Mouse (Mus musculus) left cerebral cortex, postnatal 4 days (tissue): Measurements from ENCODE around the gene Ralgps2. TPM values are rescaled to one million over a fixed set of nuclear protein-coding genes. Genes with fewer than 3 reads are reported as not detected.
A peak's percentile ranks its signal among the peaks of the same experiment; 100 is the strongest.

Experiments used
- DNase-seq: peaks from one replicate; pipeline ENCODE4 v3.0.0-alpha.2; 2022
- intact Hi-C: fragments of 180-260 bp; cut with DNase I; formaldehyde crosslinking; loops from one replicate; pipeline ENCODE4 v1.15.1; 2025
- total RNA-seq, 2 experiments: library from RNA; stranded (reverse); gene quantifications; 2 replicates each; pipeline ENCODE4 v1.2.3; 2021

Gene Ralgps2
- 10 to 100 TPM; 82.8 to 98.0 TPM for total RNA-seq

- intact Hi-C loops: no loop called here
- peak; percentile 58 for DNase-seq
Observed at GRCm38 (mm10) chr1:156939251-156940141, at the start of gene Ralgps2. Gene Ralgps2 (minus strand): TSS chr1:156939626.

- intact Hi-C loops: no loop called here
- DNase-seq: no peak
Observed at GRCm38 (mm10) chr1:156987576-156987975, 48.1 kb upstream of the Ralgps2 start.

GRCm38 (mm10) chr1:156986641-156987345, 47.4 kb upstream of the Ralgps2 start:
- intact Hi-C loops: no loop called here
- DNase-seq: no peak

GRCm38 (mm10) chr1:156985657-156986640, 46.5 kb upstream of the Ralgps2 start:
- no peak for DNase-seq
- intact Hi-C loops: no loop called here

- DNase-seq: no peak
- intact Hi-C loops: no loop called here
Observed at GRCm38 (mm10) chr1:156983009-156983870, 43.8 kb upstream of the Ralgps2 start.

GRCm38 (mm10) chr1:156981975-156982374, 42.5 kb upstream of the Ralgps2 start:
- no peak for DNase-seq
- intact Hi-C loops: no loop called here

- no peak for DNase-seq
- intact Hi-C loops: no loop called here
Observed at GRCm38 (mm10) chr1:156979722-156980121, 40.3 kb upstream of the Ralgps2 start.

- intact Hi-C loops: no loop called here
- DNase-seq: no peak
Observed at GRCm38 (mm10) chr1:156978656-156979055, 39.2 kb upstream of the Ralgps2 start.

GRCm38 (mm10) chr1:156973857-156974256, 34.4 kb upstream of the Ralgps2 start:
- intact Hi-C loops: no loop called here
- DNase-seq: no peak

GRCm38 (mm10) chr1:156972391-156972790, 33.0 kb upstream of the Ralgps2 start:
- intact Hi-C loops: no loop called here
- DNase-seq: no peak

- intact Hi-C loops: no loop called here
- no peak for DNase-seq
Observed at GRCm38 (mm10) chr1:156971206-156971811, 31.9 kb upstream of the Ralgps2 start.

GRCm38 (mm10) chr1:156970641-156971040, 31.2 kb upstream of the Ralgps2 start:
- DNase-seq: no peak

GRCm38 (mm10) chr1:156968107-156968506, 28.7 kb upstream of the Ralgps2 start:
- no peak for DNase-seq
- intact Hi-C loops: no loop called here

More at GRCm38 (mm10) chr1:156970641-156971040, 31.2 kb upstream of the Ralgps2 start:
- intact Hi-C loops: no loop called here

GRCm38 (mm10) chr1:156964586-156964932, 25.1 kb upstream of the Ralgps2 start:
- DNase-seq: no peak
- intact Hi-C loops: no loop called here

GRCm38 (mm10) chr1:156963871-156964585, 24.6 kb upstream of the Ralgps2 start:
- peak; percentile 23 for DNase-seq
- intact Hi-C loops: no loop called here

GRCm38 (mm10) chr1:156961481-156962265, 22.2 kb upstream of the Ralgps2 start:
- intact Hi-C loops: no loop called here
- DNase-seq: no peak

GRCm38 (mm10) chr1:156959004-156959403, 19.6 kb upstream of the Ralgps2 start:
- no peak for DNase-seq
- intact Hi-C loops: no loop called here

GRCm38 (mm10) chr1:156957360-156957759, 17.9 kb upstream of the Ralgps2 start:
- intact Hi-C loops: no loop called here
- no peak for DNase-seq
